Mouse (Mus musculus): ENCODE measurements around the gene Cad. TPM values are rescaled to one million over a fixed set of nuclear protein-coding genes. Genes with fewer than 3 reads are reported as not detected.
A peak's percentile ranks its signal among the peaks of the same experiment; 100 is the strongest.
"Not testable (repeated sequence)": the region's sequence is repeated elsewhere in the genome, so short reads cannot be mapped to it uniquely, and the experiment has no call there.

Gene Cad
- polyA plus RNA-seq, 1 experiment from 2014 or later: 55.4 TPM

- WGBS: 58% methylated on average over 4 of the region's 4 CpGs
These were observed 852 bp upstream of the Cad start for GRCm38 (mm10) chr5:31053728-31054127.

GRCm38 (mm10) chr5:31055216-31056140, 898 bp downstream of the Cad start:
- DNase-seq (ENCODE audit: low spot score) (no peak), ATAC-seq (replicated peaks; ENCODE audit: low FRiP score) (peak; percentile 43; the same call in 1 of the 2 replicates)
- WGBS: 23% methylated on average over 19 of the region's 19 CpGs
- Histone ChIP-seq H3K4me1 (replicated peaks; ENCODE audit: control insufficient read depth, insufficient read depth, low read length) (peaks cover 6% of the 10 kb centered on the region; the same call in 1 of the 2 replicates), H3K9me3 (ENCODE audit: control insufficient read depth, low read length) (no peaks in the 10 kb centered on the region), H3K9ac (ENCODE audit: low read length) (peak overlapping the region; percentile 89), H3K27me3 (ENCODE audit: control insufficient read depth, insufficient read depth, low read length) (no peaks in the 10 kb centered on the region), H3K4me2 (ENCODE audit: low read depth, low read length, severe bottlenecking) (peak overlapping the region; percentile 93), H3K4me3 (ENCODE audit: low read depth, low read length) (peak overlapping the region; percentile 65), H3K36me3 (ENCODE audit: control insufficient read depth, insufficient read depth, low read length) (0 out of 2 replicates have a peak, but pooled peaks cover 4% of the 10 kb centered on the region), H3K27ac (ENCODE audit: low read depth, low read length) (no peak overlapping the region)

More at GRCm38 (mm10) chr5:31053728-31054127, 852 bp upstream of the Cad start:
- peak overlapping the region; percentile 65; the same call in 1 of the 2 replicates for H3K4me3 ChIP-seq (ENCODE audit: low read depth, low read length)
- H3K4me1 ChIP-seq (replicated peaks; ENCODE audit: control insufficient read depth, insufficient read depth, low read length); H3K9me3 ChIP-seq (ENCODE audit: control insufficient read depth, low read length); H3K27me3 ChIP-seq (ENCODE audit: control insufficient read depth, insufficient read depth, low read length); H3K36me3 ChIP-seq (ENCODE audit: control insufficient read depth, insufficient read depth, low read length); DNase-seq (ENCODE audit: low spot score); ATAC-seq (replicated peaks; ENCODE audit: low FRiP score): not testable (repeated sequence)
- H3K9ac ChIP-seq (ENCODE audit: low read length): peak overlapping the region; percentile 89; the same call in 1 of the 2 replicates
- peak overlapping the region; percentile 93 for H3K4me2 ChIP-seq (ENCODE audit: low read depth, low read length, severe bottlenecking)
- H3K27ac ChIP-seq (ENCODE audit: low read depth, low read length): peak overlapping the region; percentile 37; the same call in 1 of the 2 replicates

- H3K4me2 ChIP-seq (ENCODE audit: low read depth, low read length, severe bottlenecking): no peak overlapping the region
- no peak overlapping the region for H3K27ac ChIP-seq (ENCODE audit: low read depth, low read length)
- no peak for ATAC-seq (replicated peaks; ENCODE audit: low FRiP score)
- DNase-seq (ENCODE audit: low spot score): no peak
- no peaks in the 10 kb centered on the region for H3K9me3 ChIP-seq (ENCODE audit: control insufficient read depth, low read length)
- H3K4me1 ChIP-seq (replicated peaks; ENCODE audit: control insufficient read depth, insufficient read depth, low read length): no peaks in the 10 kb centered on the region
- H3K27me3 ChIP-seq (ENCODE audit: control insufficient read depth, insufficient read depth, low read length): no peaks in the 10 kb centered on the region
- H3K9ac ChIP-seq (ENCODE audit: low read length): no peak overlapping the region
- no peak overlapping the region for H3K4me3 ChIP-seq (ENCODE audit: low read depth, low read length)
- WGBS: 99% methylated on average over 3 of the region's 3 CpGs
- peaks cover 29% of the 10 kb centered on the region for H3K36me3 ChIP-seq (ENCODE audit: control insufficient read depth, insufficient read depth, low read length)
These were observed 15.2 kb downstream of the Cad start for GRCm38 (mm10) chr5:31069810-31070209.

DNA sequence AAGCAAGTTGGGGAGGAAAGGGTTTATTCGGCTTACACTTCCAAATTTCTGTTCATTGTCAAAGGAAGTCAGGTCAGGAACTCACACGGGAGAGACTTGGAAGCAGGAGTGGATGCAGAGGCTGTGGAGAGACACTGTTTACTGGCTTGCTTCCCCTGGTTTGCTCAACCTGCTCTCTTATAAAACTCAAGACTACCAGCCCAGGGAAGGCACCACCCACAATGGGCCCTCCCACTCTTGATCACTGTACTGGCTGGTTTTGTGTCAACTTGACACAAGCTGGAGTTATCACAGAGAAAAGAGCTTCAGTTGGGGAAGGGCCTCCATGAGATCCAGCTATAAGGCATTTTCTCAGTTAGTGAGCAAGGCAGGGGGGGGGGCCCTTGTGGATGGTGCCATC, 16.5 kb downstream of the Cad start:
- no peak overlapping the region for H3K27ac ChIP-seq (ENCODE audit: low read depth, low read length)
- no peak for ATAC-seq (replicated peaks; ENCODE audit: low FRiP score)
- no peak overlapping the region for H3K4me3 ChIP-seq (ENCODE audit: low read depth, low read length)
- H3K4me2 ChIP-seq (ENCODE audit: low read depth, low read length, severe bottlenecking): no peak overlapping the region
- WGBS: 86% methylated on average over 2 of the region's 2 CpGs
- no peaks in the 10 kb centered on the region for H3K9me3 ChIP-seq (ENCODE audit: control insufficient read depth, low read length)
- DNase-seq (ENCODE audit: low spot score): no peak
- no peaks in the 10 kb centered on the region for H3K27me3 ChIP-seq (ENCODE audit: control insufficient read depth, insufficient read depth, low read length)
- H3K36me3 ChIP-seq (ENCODE audit: control insufficient read depth, insufficient read depth, low read length): peaks cover 29% of the 10 kb centered on the region
- no peak overlapping the region for H3K9ac ChIP-seq (ENCODE audit: low read length)
- no peaks in the 10 kb centered on the region for H3K4me1 ChIP-seq (replicated peaks; ENCODE audit: control insufficient read depth, insufficient read depth, low read length)

DNA sequence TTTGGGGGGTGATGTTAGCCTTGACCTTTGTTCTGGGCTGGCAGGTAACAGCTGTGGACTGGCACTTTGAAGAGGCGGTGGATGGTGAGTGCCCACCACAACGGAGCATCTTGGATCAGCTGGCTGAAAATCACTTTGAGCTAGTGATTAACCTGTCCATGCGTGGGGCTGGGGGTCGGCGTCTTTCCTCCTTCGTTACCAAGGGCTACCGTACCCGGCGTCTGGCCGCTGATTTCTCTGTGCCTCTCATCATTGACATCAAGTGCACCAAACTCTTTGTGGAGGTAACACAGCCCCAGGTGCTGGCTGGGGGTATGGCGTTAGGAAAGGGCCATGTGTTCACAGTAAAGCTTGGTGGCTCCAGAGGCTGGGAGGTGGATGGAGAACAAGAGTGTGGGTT, 17.2 kb downstream of the Cad start:
- whole genome bisulfite sequencing: 94% methylated on average over 11 of the region's 11 CpGs
- H3K9ac ChIP-seq (ENCODE audit: low read length): no peak overlapping the region
- no peak overlapping the region for H3K27ac ChIP-seq (ENCODE audit: low read depth, low read length)
- no peak overlapping the region for H3K4me3 ChIP-seq (ENCODE audit: low read depth, low read length)
- H3K36me3 ChIP-seq (ENCODE audit: control insufficient read depth, insufficient read depth, low read length): peaks cover 29% of the 10 kb centered on the region
- DNase-seq (ENCODE audit: low spot score) (no peak), ATAC-seq (replicated peaks; ENCODE audit: low FRiP score) (no peak)
- no peaks in the 10 kb centered on the region for H3K9me3 ChIP-seq (ENCODE audit: control insufficient read depth, low read length)
- H3K27me3 ChIP-seq (ENCODE audit: control insufficient read depth, insufficient read depth, low read length): no peaks in the 10 kb centered on the region
- no peak overlapping the region for H3K4me2 ChIP-seq (ENCODE audit: low read depth, low read length, severe bottlenecking)
- H3K4me1 ChIP-seq (replicated peaks; ENCODE audit: control insufficient read depth, insufficient read depth, low read length): no peaks in the 10 kb centered on the region

- Histone ChIP-seq H3K9me3 (ENCODE audit: control insufficient read depth, low read length) (no peaks in the 10 kb centered on the region), H3K4me3 (ENCODE audit: low read depth, low read length) (no peak overlapping the region), H3K4me2 (ENCODE audit: low read depth, low read length, severe bottlenecking) (no peak overlapping the region), H3K27ac (ENCODE audit: low read depth, low read length) (no peak overlapping the region), H3K4me1 (replicated peaks; ENCODE audit: control insufficient read depth, insufficient read depth, low read length) (no peaks in the 10 kb centered on the region), H3K9ac (ENCODE audit: low read length) (no peak overlapping the region), H3K36me3 (ENCODE audit: control insufficient read depth, insufficient read depth, low read length) (peaks cover 20% of the 10 kb centered on the region; the same call in 1 of the 2 replicates), H3K27me3 (ENCODE audit: control insufficient read depth, insufficient read depth, low read length) (no peaks in the 10 kb centered on the region)
- ATAC-seq (replicated peaks; ENCODE audit: low FRiP score) (no peak), DNase-seq (ENCODE audit: low spot score) (no peak)
- 91% methylated on average over 12 of the region's 12 CpGs for WGBS
These were observed 18.6 kb downstream of the Cad start for GRCm38 (mm10) chr5:31073176-31073575.

DNA sequence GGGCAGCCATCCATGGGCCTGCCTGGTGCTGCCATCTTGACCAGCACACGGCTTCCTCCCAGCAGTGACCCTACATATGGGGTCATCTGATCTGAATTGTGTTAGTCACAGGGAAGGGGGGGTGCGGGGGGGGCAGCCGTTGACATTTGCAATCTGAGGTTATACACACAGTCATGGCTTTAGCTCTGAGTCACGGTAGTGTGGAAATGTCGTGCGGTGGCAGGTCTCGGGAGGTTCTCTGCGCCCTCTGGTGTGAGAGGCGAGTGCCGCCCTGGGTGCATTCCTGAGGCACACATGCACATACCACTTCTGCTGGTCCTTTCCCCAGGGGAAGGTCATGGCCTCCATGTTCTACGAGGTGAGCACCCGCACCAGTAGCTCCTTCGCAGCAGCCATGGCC, 21.8 kb downstream of the Cad start:
- Histone ChIP-seq H3K9ac (ENCODE audit: low read length) (no peak overlapping the region), H3K4me1 (replicated peaks; ENCODE audit: control insufficient read depth, insufficient read depth, low read length) (no peaks in the 10 kb centered on the region), H3K27ac (ENCODE audit: low read depth, low read length) (no peak overlapping the region), H3K27me3 (ENCODE audit: control insufficient read depth, insufficient read depth, low read length) (no peaks in the 10 kb centered on the region), H3K36me3 (ENCODE audit: control insufficient read depth, insufficient read depth, low read length) (peaks cover 10% of the 10 kb centered on the region; the same call in 1 of the 2 replicates), H3K4me2 (ENCODE audit: low read depth, low read length, severe bottlenecking) (no peak overlapping the region), H3K9me3 (ENCODE audit: control insufficient read depth, low read length) (no peaks in the 10 kb centered on the region), H3K4me3 (ENCODE audit: low read depth, low read length) (no peak overlapping the region)
- DNase-seq (ENCODE audit: low spot score) (no peak), ATAC-seq (replicated peaks; ENCODE audit: low FRiP score) (no peak)
- WGBS: 94% methylated on average over 13 of the region's 13 CpGs

- no peaks in the 10 kb centered on the region for H3K9me3 ChIP-seq (ENCODE audit: control insufficient read depth, low read length)
- no peak for DNase-seq (ENCODE audit: low spot score)
- H3K27ac ChIP-seq (ENCODE audit: low read depth, low read length): no peak overlapping the region
- ATAC-seq (replicated peaks; ENCODE audit: low FRiP score): no peak
- H3K4me1 ChIP-seq (replicated peaks; ENCODE audit: control insufficient read depth, insufficient read depth, low read length): no peaks in the 10 kb centered on the region; the same call in 1 of the 2 replicates
- H3K27me3 ChIP-seq (ENCODE audit: control insufficient read depth, insufficient read depth, low read length): 0 out of 2 replicates have a peak, but pooled peaks cover 2% of the 10 kb centered on the region
- H3K4me3 ChIP-seq (ENCODE audit: low read depth, low read length): no peak overlapping the region
- H3K4me2 ChIP-seq (ENCODE audit: low read depth, low read length, severe bottlenecking): no peak overlapping the region
- WGBS: 88% methylated on average over 13 of the region's 13 CpGs
- no peak overlapping the region for H3K9ac ChIP-seq (ENCODE audit: low read length)
- H3K36me3 ChIP-seq (ENCODE audit: control insufficient read depth, insufficient read depth, low read length): no peaks in the 10 kb centered on the region; the same call in 1 of the 2 replicates
These were observed 25.6 kb downstream of the Cad start for GRCm38 (mm10) chr5:31080059-31080794.
